Mouse (Mus musculus): ENCODE data around the gene Lamb2. TPM values are rescaled to one million over a fixed set of nuclear protein-coding genes. Genes with fewer than 3 reads are reported as not detected.

Gene Lamb2
- polyA plus RNA-seq, 1 experiment from 2014 or later: 70.2 TPM

DNA sequence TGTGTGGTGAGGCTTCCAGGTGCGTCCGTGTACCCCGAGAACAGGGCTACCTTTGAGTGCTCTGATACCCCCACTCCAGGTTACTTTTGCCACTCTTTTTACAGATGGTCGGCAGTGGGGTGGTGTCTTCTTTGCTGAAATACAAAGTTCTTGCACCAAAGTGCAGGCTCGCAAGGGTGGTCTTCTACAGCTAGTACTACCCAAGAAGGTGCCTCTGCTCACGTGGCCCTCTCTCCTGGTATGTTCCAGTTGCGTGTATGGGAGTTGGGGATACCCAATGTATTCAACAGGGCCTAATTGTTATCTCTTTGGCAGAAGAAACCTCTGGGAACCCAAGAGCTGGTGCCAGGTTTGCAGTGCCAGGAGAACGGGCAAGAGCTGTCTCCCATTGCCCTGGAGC, 13.7 kb downstream of the Lamb2 start:
- no peak for ATAC-seq (ENCODE audit: insufficient number of reproducible peaks, low FRiP score, low TSS enrichment, low read depth)
- Histone ChIP-seq H3K36me3 (peaks cover 77% of the 10 kb centered on the region), H3K27me3 (no peaks in the 10 kb centered on the region), H3K4me1 (peaks cover 21% of the 10 kb centered on the region), H3K4me2 (replicated peaks) (no peak overlapping the region), H3K4me3 (replicated peaks) (no peak overlapping the region), H3K9me3 (replicated peaks) (no peaks in the 10 kb centered on the region), H3K9ac (no peak overlapping the region), H3K27ac (replicated peaks) (no peak overlapping the region)
- WGBS: 98% methylated on average over 8 of the region's 8 CpGs

DNA sequence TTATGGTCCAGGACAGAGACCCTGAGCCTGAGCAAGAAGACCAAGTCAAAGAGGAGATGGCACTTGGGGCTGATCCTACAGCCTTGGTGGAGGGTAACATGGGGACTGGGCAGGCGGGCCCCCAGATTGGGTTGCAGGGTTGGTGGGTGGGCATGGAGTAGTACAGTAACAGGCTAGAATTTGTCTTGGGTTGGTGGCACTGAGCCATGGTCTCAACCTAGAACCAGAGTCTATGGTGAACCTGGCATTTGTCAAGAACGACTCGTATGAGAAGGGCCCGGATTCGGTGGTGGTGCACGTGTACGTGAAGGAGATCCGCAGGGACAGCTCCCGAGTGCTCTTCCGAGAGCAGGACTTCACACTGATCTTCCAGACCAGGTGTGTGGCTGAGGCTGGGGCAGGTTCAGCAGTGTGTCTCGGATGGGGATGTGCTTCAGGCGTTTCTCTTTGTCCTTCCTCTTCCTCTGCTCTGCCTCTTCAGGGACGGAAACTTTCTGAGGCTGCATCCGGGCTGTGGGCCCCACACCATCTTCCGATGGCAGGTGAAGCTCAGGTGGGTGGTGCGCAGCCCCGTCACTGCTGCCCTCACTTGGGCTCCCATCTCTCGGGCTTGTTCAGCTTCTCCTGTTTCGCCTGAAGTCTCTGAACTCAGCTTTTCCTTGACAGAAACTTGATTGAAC, 14.8 kb downstream of the Lamb2 start:
- Histone ChIP-seq H3K36me3 (peaks cover 77% of the 10 kb centered on the region), H3K4me2 (replicated peaks) (no peak overlapping the region), H3K27ac (replicated peaks) (no peak overlapping the region), H3K4me1 (peaks cover 21% of the 10 kb centered on the region), H3K27me3 (no peaks in the 10 kb centered on the region), H3K9me3 (replicated peaks) (no peaks in the 10 kb centered on the region), H3K4me3 (replicated peaks) (no peak overlapping the region), H3K9ac (no peak overlapping the region)
- 89% methylated on average over 19 of the region's 19 CpGs for WGBS
- no peak for ATAC-seq (ENCODE audit: insufficient number of reproducible peaks, low FRiP score, low TSS enrichment, low read depth)

DNA sequence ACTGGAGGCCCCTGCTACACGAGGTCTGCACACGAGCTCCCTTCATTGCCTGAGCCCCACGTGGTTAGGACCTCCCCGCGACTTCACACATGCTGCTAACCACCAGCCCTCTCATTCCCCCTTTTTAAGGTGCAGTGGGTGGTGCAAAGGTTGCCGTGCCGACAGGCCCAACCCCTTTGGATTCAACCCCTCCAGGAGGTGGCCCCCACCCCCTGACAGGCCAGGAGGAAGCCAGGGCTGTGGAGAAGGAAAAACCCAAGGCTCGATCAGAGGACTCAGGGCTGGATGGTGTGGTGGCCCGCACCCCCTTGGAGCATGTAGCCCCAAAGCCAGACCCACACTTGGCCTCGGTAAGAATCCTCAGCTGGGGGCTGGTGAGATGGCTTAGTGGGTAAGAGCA, 15.4 kb downstream of the Lamb2 start:
- H3K4me2 ChIP-seq (replicated peaks): no peak overlapping the region
- H3K9me3 ChIP-seq (replicated peaks): no peaks in the 10 kb centered on the region
- peaks cover 78% of the 10 kb centered on the region for H3K36me3 ChIP-seq
- ATAC-seq (ENCODE audit: insufficient number of reproducible peaks, low FRiP score, low TSS enrichment, low read depth): no peak
- H3K27ac ChIP-seq (replicated peaks): no peak overlapping the region
- H3K27me3 ChIP-seq: no peaks in the 10 kb centered on the region
- 78% methylated on average over 10 of the region's 10 CpGs for WGBS
- H3K4me3 ChIP-seq (replicated peaks): no peak overlapping the region
- H3K9ac ChIP-seq: no peak overlapping the region
- H3K4me1 ChIP-seq: peaks cover 20% of the 10 kb centered on the region

DNA sequence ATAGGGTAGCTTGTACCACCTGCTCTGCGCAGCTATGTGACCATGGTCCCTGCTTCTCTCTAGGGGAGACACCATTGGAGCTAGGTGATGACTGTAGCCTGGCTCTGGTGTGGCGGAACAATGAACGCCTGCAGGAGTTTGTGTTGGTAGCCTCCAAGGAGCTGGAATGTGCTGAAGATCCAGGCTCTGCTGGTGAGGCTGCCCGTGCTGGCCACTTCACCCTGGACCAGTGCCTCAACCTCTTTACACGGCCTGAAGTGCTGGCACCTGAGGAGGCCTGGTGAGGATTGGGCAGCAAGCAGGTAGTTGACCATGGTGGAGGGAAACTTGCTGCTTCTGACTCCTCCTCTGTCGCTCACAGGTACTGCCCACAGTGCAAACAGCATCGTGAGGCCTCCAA, 19.7 kb downstream of the Lamb2 start:
- no peak overlapping the region for H3K4me2 ChIP-seq (replicated peaks)
- ATAC-seq (ENCODE audit: insufficient number of reproducible peaks, low FRiP score, low TSS enrichment, low read depth): no peak
- peaks cover 94% of the 10 kb centered on the region for H3K36me3 ChIP-seq
- no peak overlapping the region for H3K4me3 ChIP-seq (replicated peaks)
- H3K27me3 ChIP-seq: no peaks in the 10 kb centered on the region
- 93% methylated on average over 7 of the region's 7 CpGs for WGBS
- no peak overlapping the region for H3K9ac ChIP-seq
- no peaks in the 10 kb centered on the region for H3K9me3 ChIP-seq (replicated peaks)
- H3K27ac ChIP-seq (replicated peaks): no peak overlapping the region
- H3K4me1 ChIP-seq: no peaks in the 10 kb centered on the region

DNA sequence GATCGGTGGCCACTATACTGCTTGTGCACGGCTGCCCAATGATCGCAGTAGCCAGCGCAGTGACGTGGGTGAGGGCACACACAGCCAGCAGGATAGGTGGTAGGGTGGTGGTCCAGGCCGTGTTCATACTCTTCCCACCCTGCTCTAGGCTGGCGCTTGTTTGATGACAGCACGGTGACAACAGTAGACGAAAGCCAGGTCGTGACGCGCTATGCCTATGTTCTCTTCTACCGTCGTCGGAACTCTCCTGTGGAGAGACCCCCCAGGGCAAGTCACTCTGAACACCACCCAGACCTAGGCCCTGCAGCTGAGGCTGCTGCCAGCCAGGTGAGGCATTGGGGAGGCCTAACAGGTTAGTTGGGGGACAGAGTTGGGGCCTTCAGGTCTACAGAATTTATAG, 20.4 kb downstream of the Lamb2 start:
- Histone ChIP-seq H3K4me1 (no peaks in the 10 kb centered on the region), H3K9ac (no peak overlapping the region), H3K4me2 (replicated peaks) (no peak overlapping the region), H3K9me3 (replicated peaks) (no peaks in the 10 kb centered on the region), H3K27me3 (no peaks in the 10 kb centered on the region), H3K36me3 (peaks cover 87% of the 10 kb centered on the region), H3K4me3 (replicated peaks) (no peak overlapping the region), H3K27ac (replicated peaks) (no peak overlapping the region)
- 91% methylated on average over 15 of the region's 15 CpGs for WGBS
- no peak for ATAC-seq (ENCODE audit: insufficient number of reproducible peaks, low FRiP score, low TSS enrichment, low read depth)

DNA sequence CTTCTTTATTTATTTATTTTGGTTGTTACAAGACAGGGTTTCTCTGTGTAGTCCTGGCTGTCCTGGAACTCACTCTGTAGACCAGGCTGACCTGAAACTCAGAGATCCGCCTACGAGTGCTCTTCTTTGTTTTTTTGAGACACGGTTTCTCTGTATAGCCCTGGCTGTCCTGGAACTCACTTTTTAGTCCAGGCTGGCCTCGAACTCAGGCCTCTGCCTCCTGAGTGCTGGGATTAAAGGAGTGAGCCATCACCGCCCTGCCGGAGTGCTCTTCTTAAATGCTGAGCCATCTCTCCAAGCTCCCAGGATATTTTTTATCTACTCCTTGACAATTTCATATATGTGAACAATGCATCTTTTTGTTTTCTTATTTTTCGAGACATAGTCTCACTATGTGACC, 27.4 kb downstream of the Lamb2 start:
- Histone ChIP-seq H3K4me2 (replicated peaks) (peak overlapping the region; percentile 60), H3K4me3 (replicated peaks) (peak overlapping the region; percentile 72; the same call in 1 of the 2 replicates), H3K27ac (replicated peaks) (peak overlapping the region; percentile 88; the same call in 1 of the 2 replicates), H3K27me3 (no peaks in the 10 kb centered on the region), H3K9ac (no peak overlapping the region), H3K9me3 (replicated peaks) (no peaks in the 10 kb centered on the region), H3K4me1 (peaks cover 16% of the 10 kb centered on the region), H3K36me3 (peaks cover 44% of the 10 kb centered on the region)
- 91% methylated on average over 7 of the region's 7 CpGs for WGBS
- no peak for ATAC-seq (ENCODE audit: insufficient number of reproducible peaks, low FRiP score, low TSS enrichment, low read depth)

DNA sequence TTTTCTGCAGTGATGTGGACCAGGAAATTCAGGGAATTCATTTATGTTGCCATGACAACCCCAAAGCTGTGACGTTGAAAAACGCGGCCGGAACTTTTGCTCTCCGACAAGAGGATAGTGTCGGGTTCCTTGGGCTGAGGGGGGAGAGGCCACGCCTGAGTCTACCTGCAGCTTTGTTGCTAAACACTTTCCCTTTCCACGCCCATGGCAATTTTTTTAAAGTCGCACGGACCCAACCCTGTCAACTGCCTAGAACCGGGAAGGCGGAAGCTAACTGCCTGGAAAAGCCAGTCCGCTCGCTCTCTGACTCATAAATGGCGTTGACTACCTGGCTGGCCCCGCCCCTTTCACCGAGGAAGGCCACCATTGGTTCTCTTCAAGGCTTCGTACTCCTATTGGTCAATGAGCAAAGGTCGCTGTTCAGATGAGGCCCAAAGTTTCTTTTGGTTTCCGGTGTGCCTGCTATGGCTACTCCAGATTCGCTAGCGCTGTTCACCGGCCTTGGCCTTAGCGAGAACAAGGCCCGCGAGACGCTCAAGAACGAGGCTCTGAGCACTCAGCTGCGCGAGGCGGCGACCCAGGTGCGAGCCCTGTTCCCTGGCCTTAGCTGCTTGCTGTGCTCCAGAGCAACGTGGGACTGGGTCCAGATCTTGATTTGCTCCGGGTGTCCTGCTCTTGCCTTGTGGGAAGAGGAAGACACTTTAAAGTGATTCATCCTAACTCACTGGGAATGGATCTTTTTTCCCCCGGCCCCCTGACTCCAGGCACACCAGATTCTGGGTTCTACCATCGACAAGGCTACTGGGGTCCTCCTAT, 28.3 kb downstream of the Lamb2 start, which contains the start of gene Qars:
Gene Qars (plus strand): TSS at position 88 of the 816 bp plus-strand sequence.
- Histone ChIP-seq H3K9me3 (replicated peaks) (no peaks in the 10 kb centered on the region), H3K4me1 (peaks cover 16% of the 10 kb centered on the region), H3K9ac (peak within 1 kb of the TSS; percentile 74), H3K4me3 (replicated peaks) (peak within 1 kb of the TSS; percentile 72), H3K4me2 (replicated peaks) (peak within 1 kb of the TSS; percentile 60), H3K27me3 (no peaks in the 10 kb centered on the region), H3K27ac (replicated peaks) (peak within 1 kb of the TSS; percentile 88), H3K36me3 (peaks cover 45% of the 10 kb centered on the region)
- peak; percentile 97 for ATAC-seq (ENCODE audit: insufficient number of reproducible peaks, low FRiP score, low TSS enrichment, low read depth)
- WGBS: under 1% methylated on average over 37 of the region's 37 CpGs

DNA sequence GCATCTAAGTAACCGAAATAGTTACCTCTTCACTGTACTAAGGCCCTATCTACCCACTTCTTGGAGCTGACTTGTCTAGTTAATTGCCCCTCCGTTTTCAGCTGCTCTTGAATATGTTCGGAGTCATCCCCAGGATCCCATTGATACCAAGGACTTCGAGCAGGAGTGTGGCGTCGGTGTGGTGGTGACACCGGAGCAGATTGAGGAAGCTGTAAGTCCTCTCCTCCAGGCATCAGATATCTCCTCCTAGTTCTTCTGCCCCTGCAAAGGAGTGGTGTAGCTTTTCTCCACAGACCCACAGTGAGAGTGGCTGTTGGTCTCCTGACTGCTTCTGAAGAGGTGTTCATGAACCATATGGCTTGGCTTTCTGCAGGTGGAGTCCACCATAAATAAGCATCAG, 29.2 kb downstream of the Lamb2 start:
- H3K36me3 ChIP-seq: peaks cover 45% of the 10 kb centered on the region
- peak overlapping the region; percentile 60 for H3K4me2 ChIP-seq (replicated peaks)
- WGBS: 82% methylated on average over 7 of the region's 7 CpGs
- no peak for ATAC-seq (ENCODE audit: insufficient number of reproducible peaks, low FRiP score, low TSS enrichment, low read depth)
- H3K9ac ChIP-seq: peak overlapping the region; percentile 74
- H3K4me1 ChIP-seq: peaks cover 16% of the 10 kb centered on the region
- H3K9me3 ChIP-seq (replicated peaks): no peaks in the 10 kb centered on the region
- no peak overlapping the region for H3K27ac ChIP-seq (replicated peaks)
- peak overlapping the region; percentile 72 for H3K4me3 ChIP-seq (replicated peaks)
- no peaks in the 10 kb centered on the region for H3K27me3 ChIP-seq

DNA sequence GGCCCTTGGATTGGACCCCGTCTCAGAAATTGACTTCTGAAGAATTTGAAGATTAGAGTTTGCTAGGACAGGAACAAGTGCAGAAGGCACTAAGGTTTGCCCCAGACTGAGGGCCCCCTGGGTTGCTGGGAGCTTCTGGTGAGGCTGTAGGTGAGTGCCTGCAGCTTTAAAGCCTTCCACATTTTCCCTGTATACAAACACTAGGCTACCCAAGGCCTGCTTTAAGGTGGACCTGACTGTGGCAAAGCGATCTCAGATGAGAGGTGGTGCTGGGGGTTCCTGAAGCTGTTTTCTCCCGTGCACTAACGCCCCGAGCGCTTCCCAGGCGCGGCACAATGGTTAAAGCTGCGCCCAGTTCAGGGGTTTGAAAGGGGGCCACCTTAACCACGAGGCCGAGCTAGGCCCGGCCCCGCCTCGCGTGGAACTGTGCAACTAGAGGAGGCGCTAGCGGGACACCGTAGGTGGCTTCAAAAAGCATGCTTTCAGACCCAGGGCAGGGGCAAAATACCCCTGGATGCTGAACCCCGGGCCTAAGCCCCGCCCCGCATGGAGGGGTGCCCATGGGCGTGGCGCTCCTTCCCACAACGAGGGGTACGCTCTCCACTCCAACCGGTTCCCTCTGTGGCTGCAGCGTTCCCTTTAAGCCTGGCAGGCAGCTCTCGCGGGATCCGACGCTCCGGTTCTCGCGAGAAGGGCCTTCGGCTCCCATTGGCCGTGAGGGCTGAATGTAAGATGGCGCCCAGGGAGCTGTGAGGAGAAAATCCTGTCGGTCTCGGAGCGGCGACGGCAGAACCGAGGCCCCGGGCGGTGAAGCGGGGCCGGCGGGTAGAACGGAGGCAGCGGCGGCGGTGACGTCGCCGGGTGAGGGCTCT, 37.1 kb downstream of the Lamb2 start, which contains the start of gene Qrich1:
Gene Qrich1 (plus strand): TSS at position 427 of the 872 bp plus-strand sequence.
- Histone ChIP-seq H3K27ac (replicated peaks) (peak within 1 kb of the TSS; percentile 98), H3K9me3 (replicated peaks) (no peaks in the 10 kb centered on the region), H3K9ac (peak within 1 kb of the TSS; percentile 91), H3K4me3 (replicated peaks) (peak within 1 kb of the TSS; percentile 100), H3K4me1 (peaks cover 22% of the 10 kb centered on the region; the same call in 1 of the 2 replicates), H3K27me3 (no peaks in the 10 kb centered on the region), H3K36me3 (peaks cover 49% of the 10 kb centered on the region), H3K4me2 (replicated peaks) (peak within 1 kb of the TSS; percentile 82)
- peak; percentile 96 for ATAC-seq (ENCODE audit: insufficient number of reproducible peaks, low FRiP score, low TSS enrichment, low read depth)
- WGBS: under 1% methylated on average over 55 of the region's 55 CpGs

DNA sequence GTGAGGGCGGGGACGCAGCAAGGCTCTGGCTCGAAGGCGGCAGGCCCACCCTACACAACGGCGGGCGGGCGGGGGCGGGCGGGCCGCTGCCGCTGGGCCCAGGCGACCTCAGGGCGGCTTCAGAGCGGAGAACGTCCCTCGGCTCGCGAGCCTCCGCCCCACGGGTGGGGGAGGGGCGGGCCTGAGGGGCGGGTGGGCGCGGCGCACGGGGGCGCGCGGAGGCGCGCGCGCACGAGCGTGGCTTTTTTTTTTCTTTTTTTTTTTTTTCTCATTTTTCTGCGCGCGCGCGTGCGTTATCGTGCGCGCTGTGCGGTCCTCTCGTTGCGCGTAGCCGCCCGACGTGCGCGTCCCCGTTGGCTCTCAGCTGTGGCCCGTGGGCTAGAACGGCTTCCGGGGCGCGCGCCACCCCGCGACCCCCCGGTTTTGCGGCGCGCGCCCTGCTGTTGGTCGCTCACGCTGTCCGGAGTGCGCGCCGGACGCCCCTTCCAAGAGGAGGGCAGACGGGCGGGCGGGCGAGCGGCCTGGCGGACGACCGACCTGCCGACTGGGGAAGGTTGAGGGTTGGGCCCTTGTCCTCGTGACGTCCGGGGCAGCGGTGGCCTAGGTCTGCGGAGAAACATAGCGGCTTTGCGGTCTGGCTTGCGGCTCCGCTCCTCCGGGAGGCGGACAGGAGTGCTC, 37.9 kb downstream of the Lamb2 start:
- Histone ChIP-seq H3K4me1 (peaks cover 22% of the 10 kb centered on the region; the same call in 1 of the 2 replicates), H3K4me2 (replicated peaks) (peak overlapping the region; percentile 61), H3K9ac (peak overlapping the region; percentile 91), H3K36me3 (peaks cover 41% of the 10 kb centered on the region), H3K27ac (replicated peaks) (peak overlapping the region; percentile 98), H3K9me3 (replicated peaks) (no peaks in the 10 kb centered on the region), H3K4me3 (replicated peaks) (peak overlapping the region; percentile 100), H3K27me3 (no peaks in the 10 kb centered on the region)
- peak; percentile 80 for ATAC-seq (ENCODE audit: insufficient number of reproducible peaks, low FRiP score, low TSS enrichment, low read depth)
- WGBS: under 1% methylated on average over 68 of the region's 95 CpGs

All from embryonic facial prominence, embryonic 15.5 days (tissue).